Mouse (Mus musculus): ENCODE results near the gene Mtif2.
"Not testable (repeated sequence)": the region's sequence is repeated elsewhere in the genome, so short reads cannot be mapped to it uniquely, and the experiment has no call there.

The Mtif2 gene

GRCm38 (mm10) chr11:29525988-29526794, at the start of gene Mtif2:
Gene Mtif2 (plus strand): TSS chr11:29526408.
- peak; percentile 90 for DNase-seq (ENCODE audit: low read depth)

- no peak for DNase-seq (ENCODE audit: low read depth)
Measured at GRCm38 (mm10) chr11:29493135-29493534, 33.1 kb upstream of the Mtif2 start.

GRCm38 (mm10) chr11:29496962-29497361, 29.2 kb upstream of the Mtif2 start:
- no peak for DNase-seq (ENCODE audit: low read depth)

- peak; percentile 72 for DNase-seq (ENCODE audit: low read depth)
Measured at GRCm38 (mm10) chr11:29503948-29504893, 22.0 kb upstream of the Mtif2 start.

GRCm38 (mm10) chr11:29504899-29505625, 21.1 kb upstream of the Mtif2 start:
- peak; percentile 26 for DNase-seq (ENCODE audit: low read depth)

- DNase-seq (ENCODE audit: low read depth) = no peak
Measured at GRCm38 (mm10) chr11:29509421-29509820, 16.8 kb upstream of the Mtif2 start.

GRCm38 (mm10) chr11:29512818-29513535, 13.2 kb upstream of the Mtif2 start:
- no peak for DNase-seq (ENCODE audit: low read depth)

- peak; percentile 72 for DNase-seq (ENCODE audit: low read depth)
Measured at GRCm38 (mm10) chr11:29514325-29514681, 11.9 kb upstream of the Mtif2 start.

GRCm38 (mm10) chr11:29514682-29515412, 11.4 kb upstream of the Mtif2 start, which contains the start of gene Prorsd1:
Gene Prorsd1 (minus strand): TSS chr11:29515033.
- DNase-seq (ENCODE audit: low read depth) = peak; percentile 95

- no peak for DNase-seq (ENCODE audit: low read depth)
Measured at GRCm38 (mm10) chr11:29538201-29538600, 12.0 kb downstream of the Mtif2 start.

GRCm38 (mm10) chr11:29544225-29544945, 18.2 kb downstream of the Mtif2 start:
- DNase-seq (ENCODE audit: low read depth) = peak; percentile 17

GRCm38 (mm10) chr11:29545150-29545752, 19.0 kb downstream of the Mtif2 start:
- not testable (repeated sequence) for DNase-seq (ENCODE audit: low read depth)

- DNase-seq (ENCODE audit: low read depth) = peak; percentile 48
Measured at GRCm38 (mm10) chr11:29546297-29546696, 20.1 kb downstream of the Mtif2 start.

GRCm38 (mm10) chr11:29546762-29547161, 20.6 kb downstream of the Mtif2 start:
- DNase-seq (ENCODE audit: low read depth) = peak; percentile 24

GRCm38 (mm10) chr11:29547249-29547751, 21.1 kb downstream of the Mtif2 start:
- no peak for DNase-seq (ENCODE audit: low read depth)

GRCm38 (mm10) chr11:29547752-29548503, 21.7 kb downstream of the Mtif2 start, which contains the start of the genes Clhc1 and Rps27a:
Gene Clhc1 (plus strand): TSS chr11:29547950.
Gene Rps27a (minus strand): TSS chr11:29548109.
- peak; percentile 97 for DNase-seq (ENCODE audit: low read depth)

- peak; percentile 71 for DNase-seq (ENCODE audit: low read depth)
Measured at GRCm38 (mm10) chr11:29548504-29549424, 22.6 kb downstream of the Mtif2 start.
